Mouse (Mus musculus): Measurements from ENCODE around the gene Grik5.

Grik5 gene

GRCm38 (mm10) chr7:25000211-25000610 lies 71.9 kb downstream of the Grik5 start:
- in situ Hi-C loops (cut with MboI; ENCODE audit: unreplicated experiment in 2 of 2) = no loop called here

GRCm38 (mm10) chr7:24993081-24993480 lies 79.1 kb downstream of the Grik5 start:
- in situ Hi-C loops (cut with MboI; ENCODE audit: unreplicated experiment in 2 of 2) = no loop called here

DNA sequence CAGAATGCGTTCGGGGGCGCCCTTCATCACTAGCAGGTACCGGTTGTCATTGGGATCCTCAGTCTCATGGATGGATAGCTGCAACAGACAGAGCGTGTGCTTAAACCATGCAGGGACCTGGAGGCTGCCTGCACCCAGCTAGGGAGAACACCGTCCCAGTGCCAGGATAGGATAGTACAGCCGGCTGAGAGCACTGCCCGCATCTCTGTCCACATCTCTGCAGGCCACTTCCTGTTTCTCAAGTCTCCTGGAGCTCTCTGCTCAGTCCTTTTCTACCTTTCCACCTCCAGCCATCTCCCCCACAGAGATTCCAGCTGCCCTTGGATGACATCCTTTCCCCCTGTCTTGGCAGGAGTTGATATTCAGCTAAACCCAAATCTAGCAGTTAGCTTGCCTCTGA lies 81.7 kb downstream of the Grik5 start:
- in situ Hi-C loops (cut with MboI; ENCODE audit: unreplicated experiment in 2 of 2) = no loop called here

GRCm38 (mm10) chr7:24987941-24988340 lies 84.2 kb downstream of the Grik5 start:
- in situ Hi-C loops (cut with MboI; ENCODE audit: unreplicated experiment in 2 of 2) = no loop called here

GRCm38 (mm10) chr7:24985799-24986198 lies 86.3 kb downstream of the Grik5 start:
- in situ Hi-C loops (cut with MboI; ENCODE audit: unreplicated experiment in 2 of 2) = no loop called here

DNA sequence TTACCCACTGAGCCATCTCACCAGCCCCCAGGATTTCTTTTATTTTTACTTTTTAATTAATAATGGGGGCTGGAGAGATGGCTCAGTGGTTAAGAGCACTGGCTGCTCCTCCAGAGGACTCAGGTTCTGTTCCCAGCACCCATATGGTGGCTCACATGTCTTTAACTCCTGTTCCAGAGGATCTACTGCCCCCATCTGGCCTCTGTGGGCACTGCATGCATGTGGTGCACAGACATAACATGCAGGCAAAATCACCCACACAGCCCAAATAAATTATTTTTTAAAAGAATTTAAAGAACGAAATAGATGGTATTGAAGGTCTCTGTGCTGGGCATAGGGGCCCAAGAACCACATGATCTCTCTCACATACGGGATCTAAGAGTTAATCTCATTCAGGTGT lies 87.8 kb downstream of the Grik5 start:
- in situ Hi-C loops (cut with MboI; ENCODE audit: unreplicated experiment in 2 of 2) = no loop called here

- in situ Hi-C loops (cut with MboI; ENCODE audit: unreplicated experiment in 2 of 2) = no loop called here
These were observed 88.8 kb downstream of the Grik5 start for GRCm38 (mm10) chr7:24983396-24983795.

GRCm38 (mm10) chr7:24980439-24980838 lies 91.7 kb downstream of the Grik5 start:
- in situ Hi-C loops (cut with MboI; ENCODE audit: unreplicated experiment in 2 of 2) = no loop called here

DNA sequence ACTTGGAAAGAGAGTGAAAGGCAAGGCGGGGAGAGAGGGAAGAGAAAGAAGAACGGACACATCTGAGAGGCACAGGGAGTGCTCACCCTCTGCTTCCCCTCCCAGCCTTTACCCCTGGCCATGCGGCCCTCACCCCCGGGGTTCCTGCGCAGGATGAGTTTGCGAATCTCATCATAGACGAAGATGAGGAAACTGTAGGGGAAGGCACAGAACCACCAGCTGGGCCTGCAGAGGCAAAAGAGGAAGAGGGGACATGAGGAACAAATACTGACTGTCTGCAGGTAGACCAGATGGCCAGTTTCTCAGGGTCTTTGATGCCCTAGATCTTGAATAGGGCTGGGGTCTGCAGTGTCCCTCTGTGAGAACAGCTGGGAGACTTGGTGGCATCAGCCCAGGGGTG lies 93.4 kb downstream of the Grik5 start:
- in situ Hi-C loops (cut with MboI; ENCODE audit: unreplicated experiment in 2 of 2) = no loop called here

- in situ Hi-C loops (cut with MboI; ENCODE audit: unreplicated experiment in 2 of 2) = loop anchor here in 1 of 2 experiments (5.0 to 25.0 kb wide), 3 partner anchors 158 to 663 kb away; partner anchors contain the start of genes Zfp61 and Zfp94
These were observed 97.1 kb downstream of the Grik5 start for GRCm38 (mm10) chr7:24974893-24975595.

DNA sequence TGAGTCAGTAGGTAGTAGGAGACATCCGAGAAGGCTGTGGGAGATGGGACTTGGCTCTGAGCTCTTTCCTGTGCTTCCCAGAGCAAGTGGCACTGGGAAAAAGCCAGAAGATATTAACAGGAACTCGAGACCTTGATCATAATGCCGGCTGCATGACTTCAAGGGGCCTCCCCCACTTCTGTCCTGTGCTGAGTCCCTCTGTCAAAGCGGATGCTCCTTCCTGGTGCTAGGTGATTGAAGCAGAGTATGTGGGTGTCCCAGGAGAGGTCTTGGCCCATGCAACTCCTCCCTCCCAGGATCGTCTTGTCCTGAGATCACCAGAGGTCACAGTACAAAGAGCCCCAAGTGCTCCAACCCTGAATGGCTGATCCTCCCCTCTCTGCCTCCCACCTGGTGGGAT lies 98.2 kb downstream of the Grik5 start:
- in situ Hi-C loops (cut with MboI; ENCODE audit: unreplicated experiment in 2 of 2) = loop anchor here in 1 of 2 experiments (5.0 to 25.0 kb wide), 3 partner anchors 157 to 662 kb away; partner anchors contain the start of genes Zfp61 and Zfp94

DNA sequence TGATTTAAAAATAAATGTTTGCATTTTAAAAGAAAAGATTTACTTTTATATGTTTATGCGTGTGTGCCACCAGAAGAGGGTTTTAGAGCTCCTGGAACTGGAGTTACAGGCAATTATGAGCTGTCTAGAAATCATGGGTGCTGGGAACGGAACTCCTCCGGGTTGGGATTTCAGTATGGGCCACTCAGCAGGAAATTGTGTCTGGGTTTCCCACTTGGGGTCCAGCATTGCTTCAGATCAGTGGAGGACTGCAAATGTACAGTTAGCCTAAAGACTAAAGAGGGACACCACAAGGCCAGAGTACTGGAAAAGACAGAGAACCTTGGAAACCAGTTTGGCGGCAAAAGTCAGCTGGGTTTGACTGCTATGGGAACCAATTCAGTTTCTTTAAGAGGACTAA lies 98.9 kb downstream of the Grik5 start:
- in situ Hi-C loops (cut with MboI; ENCODE audit: unreplicated experiment in 2 of 2) = loop anchor here in 1 of 2 experiments (5.0 to 25.0 kb wide), 3 partner anchors 156 to 661 kb away; partner anchors contain the start of genes Zfp61 and Zfp94

DNA sequence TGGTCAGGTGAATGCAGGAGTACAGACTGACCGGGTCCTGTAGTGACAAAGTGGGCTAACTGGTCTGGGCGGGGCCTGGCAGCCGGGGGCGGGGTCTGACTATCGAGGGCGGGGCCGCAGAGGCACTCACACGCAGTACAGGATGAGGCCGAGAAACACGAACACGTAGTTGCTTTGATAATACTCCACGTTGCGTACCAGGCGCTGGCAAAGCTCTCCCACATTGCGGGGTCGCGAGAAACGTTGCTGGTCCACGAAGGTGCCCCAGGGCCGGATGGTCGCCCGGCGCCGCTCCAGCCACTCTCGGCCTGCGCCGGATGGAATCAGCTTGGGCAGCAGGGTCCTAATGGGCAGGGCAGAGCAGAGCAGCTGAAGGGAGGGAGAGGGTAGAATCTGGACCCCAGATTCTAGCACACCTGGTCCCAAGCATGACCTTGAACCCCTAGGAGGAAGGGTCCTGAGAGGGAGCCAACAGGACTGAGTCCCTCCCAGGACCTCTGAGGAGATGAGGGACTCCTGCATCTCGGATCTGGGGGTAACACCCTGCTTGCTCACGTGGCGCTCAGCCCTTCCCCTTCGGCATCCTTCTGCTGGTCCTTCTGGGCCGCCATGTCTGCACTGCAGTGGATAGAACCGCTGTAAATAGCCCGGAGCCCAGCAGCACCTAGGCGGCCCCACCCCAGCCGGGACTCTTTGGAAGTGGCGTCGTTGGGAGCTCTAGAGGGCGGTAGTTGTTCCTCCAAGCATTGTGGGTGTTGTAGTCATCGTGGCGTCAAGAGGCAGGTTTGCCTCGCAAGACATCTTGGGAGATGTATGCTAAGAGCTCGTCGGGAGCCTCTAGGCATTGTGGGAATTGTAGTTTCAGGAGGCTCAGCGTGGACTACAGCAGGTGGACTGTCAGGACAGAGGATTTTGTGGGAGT lies 99.9 kb downstream of the Grik5 start, which contains the start of gene Rabac1:
Rabac1 (minus strand) TSS at position 783 of the 922 bp plus-strand sequence.
- in situ Hi-C loops (cut with MboI; ENCODE audit: unreplicated experiment in 2 of 2) = loop anchor here in 1 of 2 experiments (5.0 to 25.0 kb wide), 3 partner anchors 155 to 660 kb away; partner anchors contain the start of genes Zfp61 and Zfp94

GRCm38 (mm10) chr7:24971261-24971971 lies 100.7 kb downstream of the Grik5 start:
- in situ Hi-C loops (cut with MboI; ENCODE audit: unreplicated experiment in 2 of 2) = loop anchor here in 1 of 2 experiments (5.0 to 25.0 kb wide), 3 partner anchors 154 to 659 kb away; partner anchors contain the start of genes Zfp61 and Zfp94

DNA sequence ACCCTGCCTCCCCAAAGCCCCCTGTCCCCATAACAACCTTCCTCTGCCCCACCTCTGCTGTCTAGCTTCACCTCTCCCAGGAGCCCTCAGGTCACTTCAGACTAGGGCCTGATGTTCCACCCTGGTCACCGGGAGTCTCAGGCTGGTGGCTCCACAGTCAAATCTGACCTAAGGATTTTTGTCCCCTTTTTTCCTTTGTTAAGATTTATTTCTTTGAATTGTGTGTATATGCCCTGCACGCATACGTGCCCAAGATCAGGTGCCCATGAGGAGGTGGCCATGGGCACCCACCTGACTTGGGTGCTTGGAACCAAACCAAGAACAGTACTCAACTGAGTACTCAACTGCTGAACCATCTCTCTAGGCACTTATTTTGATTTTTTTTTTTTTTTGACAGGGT lies 101.8 kb downstream of the Grik5 start:
- in situ Hi-C loops (cut with MboI; ENCODE audit: unreplicated experiment in 2 of 2) = loop anchor here in 1 of 2 experiments (5.0 to 25.0 kb wide), 3 partner anchors 153 to 658 kb away; partner anchors contain the start of genes Zfp61 and Zfp94

GRCm38 (mm10) chr7:24969805-24970204 lies 102.3 kb downstream of the Grik5 start:
- in situ Hi-C loops (cut with MboI; ENCODE audit: unreplicated experiment in 2 of 2) = loop anchor here (5.0 to 25.0 kb wide), 4 partner anchors 83 to 658 kb away; partner anchors contain the start of genes Zfp61 (in 1 of the 2) and Zfp94 (in 1 of the 2)

GRCm38 (mm10) chr7:24968463-24968862 lies 103.7 kb downstream of the Grik5 start:
- in situ Hi-C loops (cut with MboI; ENCODE audit: unreplicated experiment in 2 of 2) = loop anchor here (5.0 to 25.0 kb wide), 3 partner anchors 81 to 656 kb away; partner anchors contain the start of genes Zfp61 (in 1 of the 2) and Zfp94 (in 1 of the 2)

- in situ Hi-C loops (cut with MboI; ENCODE audit: unreplicated experiment in 2 of 2) = loop anchor here (5.0 to 25.0 kb wide), 3 partner anchors 81 to 656 kb away; partner anchors contain the start of genes Zfp61 (in 1 of the 2) and Zfp94 (in 1 of the 2)
These were observed 104.2 kb downstream of the Grik5 start for GRCm38 (mm10) chr7:24967966-24968365.

DNA sequence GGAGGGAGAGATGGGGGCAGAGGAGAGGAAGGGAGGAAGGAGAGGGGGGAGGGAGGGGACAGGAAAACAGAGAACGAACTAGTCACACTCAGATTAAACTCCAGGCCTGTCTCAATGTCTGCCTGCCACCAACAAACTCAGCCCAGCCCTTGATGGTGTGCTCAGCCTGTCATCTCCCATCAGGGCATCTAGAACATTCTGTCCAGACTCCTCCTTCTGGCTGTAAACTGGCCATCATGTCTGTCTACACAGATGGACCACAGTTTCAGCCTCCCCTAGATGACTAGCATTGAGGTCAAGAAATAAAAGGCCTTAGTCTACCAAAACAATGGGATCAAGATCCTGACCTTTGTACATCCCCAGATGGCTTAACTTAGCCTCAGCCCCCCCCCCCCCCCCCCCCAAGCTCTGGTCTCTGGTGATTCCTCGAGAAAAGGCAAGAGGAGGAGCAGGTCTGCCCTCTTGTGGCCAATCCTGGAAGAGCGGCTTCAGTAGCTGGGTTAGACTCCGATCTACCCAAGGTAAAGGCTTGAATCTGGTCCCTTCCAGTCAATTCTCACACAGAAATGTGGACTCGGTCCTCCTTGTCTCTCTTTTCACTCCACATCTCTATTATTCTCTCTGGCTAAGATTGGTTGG lies 107.1 kb downstream of the Grik5 start:
- in situ Hi-C loops (cut with MboI; ENCODE audit: unreplicated experiment in 2 of 2) = loop anchor here (5.0 to 25.0 kb wide), 3 partner anchors 78 to 653 kb away; partner anchors contain the start of genes Zfp61 (in 1 of the 2) and Zfp94 (in 1 of the 2)

Measured in v-Abl transformed pro-B cells (cell line).